Mouse (Mus musculus) lung, embryonic 15.5 days (tissue): ENCODE measurements around the gene Ak3. TPM values are rescaled to one million over a fixed set of nuclear protein-coding genes. Genes with fewer than 3 reads are reported as not detected.

Experiments used
- ATAC-seq: fragments of 200-750 bp; cut with Nextera tagmentation; 2 replicates; pipeline ENCODE4 v1.8.0; 2017; ENCODE audit warnings: moderate number of reproducible peaks, borderline replicate concordance; ENCODE audit not compliant: low FRiP score, low TSS enrichment; ENCODE audit errors: extremely low read depth
- H3K27ac ChIP-seq: fragments of 300-500 bp; sonication (generic); 2 replicates; pipeline ENCODE4 v1.5.1; 2015; ENCODE audit warnings: moderate library complexity, mild to moderate bottlenecking, inconsistent platforms
- H3K27me3 ChIP-seq: fragments of 300-500 bp; sonication (generic); 2 replicates; pipeline ENCODE4 v1.6.1; 2015; ENCODE audit warnings: inconsistent platforms
- H3K36me3 ChIP-seq: fragments of 300-500 bp; sonication (generic); 2 replicates; pipeline ENCODE4 v1.6.1; 2015; ENCODE audit warnings: inconsistent platforms
- H3K4me1 ChIP-seq: fragments of 300-500 bp; sonication (generic); 2 replicates; pipeline ENCODE4 v1.6.1; 2015; ENCODE audit warnings: inconsistent platforms
- H3K4me2 ChIP-seq: fragments of 300-500 bp; sonication (generic); 2 replicates; pipeline ENCODE4 v1.6.1; 2015; ENCODE audit warnings: inconsistent platforms, mild to moderate bottlenecking, moderate library complexity
- H3K4me3 ChIP-seq: fragments of 300-500 bp; sonication (generic); 2 replicates; pipeline ENCODE4 v1.5.1; 2015; ENCODE audit warnings: mild to moderate bottlenecking, inconsistent platforms
- H3K9ac ChIP-seq: fragments of 300-500 bp; sonication (generic); 2 replicates; pipeline ENCODE4 v1.6.1; 2015; ENCODE audit warnings: inconsistent platforms
- H3K9me3 ChIP-seq: fragments of 300-500 bp; sonication (generic); 2 replicates; pipeline ENCODE4 v1.6.1; 2016; ENCODE audit warnings: inconsistent platforms
- WGBS: fragments of 180-500 bp; shearing (Covaris S2); methylation state at CpG from one replicate; pipeline ENCODE4 v1.1.7; 2015; 5-methylcytosine and 5-hydroxymethylcytosine counted together
- polyA plus RNA-seq: library from polyadenylated mRNA; unstranded; fragments of >200 nt; fragmentation: Nextera tagmentation; extraction: Ambion mirVana; gene quantifications from 2 replicates; pipeline ENCODE4 v1.2.1, GENCODE M21; 2015

The Ak3 gene
- polyA plus RNA-seq, 1 experiment from 2014 or later = 80.3 TPM

GRCm38 (mm10) chr19:28990194-28990589, 57.6 kb downstream of the Ak3 start, which contains the start of gene Cdc37l1:
Cdc37l1 (plus strand) TSS chr19:28990352.
- Histone ChIP-seq H3K4me2 (peak within 1 kb of the TSS; percentile 72), H3K27ac (peak within 1 kb of the TSS; percentile 75), H3K27me3 (no peaks in the 10 kb centered on the region), H3K36me3 (peaks cover 14% of the 10 kb centered on the region; the same call in 1 of the 2 replicates), H3K4me1 (peaks cover 14% of the 10 kb centered on the region; the same call in 1 of the 2 replicates), H3K4me3 (peak within 1 kb of the TSS; percentile 68), H3K9me3 (no peaks in the 10 kb centered on the region), H3K9ac (peak within 1 kb of the TSS; percentile 75)
- ATAC-seq = peak; percentile 99
- WGBS = under 1% methylated on average over 37 of the region's 37 CpGs

DNA sequence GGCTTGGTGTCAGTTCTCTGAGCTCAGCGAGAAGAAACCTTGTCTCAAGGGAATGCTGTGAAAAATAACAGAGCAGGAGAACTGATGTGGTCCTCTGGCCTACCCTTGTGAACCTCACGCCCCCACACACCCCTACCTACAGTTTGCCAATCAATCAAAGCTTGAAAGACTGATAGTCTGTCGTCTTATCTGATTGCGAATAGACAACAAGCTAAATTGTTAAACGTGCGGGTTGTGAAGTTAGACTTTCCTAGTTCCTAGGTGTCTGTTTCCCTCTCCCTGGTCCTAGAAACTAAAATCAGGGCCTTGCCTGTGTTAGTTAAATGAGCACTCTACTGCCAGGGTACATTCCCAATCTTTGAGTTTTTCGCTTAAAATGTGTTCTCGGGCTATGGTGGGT, 58.2 kb downstream of the Ak3 start:
- peaks cover 14% of the 10 kb centered on the region; the same call in 1 of the 2 replicates for H3K4me1 ChIP-seq
- H3K9ac ChIP-seq = peak overlapping the region; percentile 75
- no peak for ATAC-seq
- no peaks in the 10 kb centered on the region for H3K27me3 ChIP-seq
- H3K4me3 ChIP-seq = peak overlapping the region; percentile 68
- H3K9me3 ChIP-seq = no peaks in the 10 kb centered on the region
- no peak overlapping the region for H3K27ac ChIP-seq
- H3K4me2 ChIP-seq = peak overlapping the region; percentile 72
- H3K36me3 ChIP-seq = peaks cover 8% of the 10 kb centered on the region; the same call in 1 of the 2 replicates
- 36% methylated on average over 8 of the region's 8 CpGs for WGBS

DNA sequence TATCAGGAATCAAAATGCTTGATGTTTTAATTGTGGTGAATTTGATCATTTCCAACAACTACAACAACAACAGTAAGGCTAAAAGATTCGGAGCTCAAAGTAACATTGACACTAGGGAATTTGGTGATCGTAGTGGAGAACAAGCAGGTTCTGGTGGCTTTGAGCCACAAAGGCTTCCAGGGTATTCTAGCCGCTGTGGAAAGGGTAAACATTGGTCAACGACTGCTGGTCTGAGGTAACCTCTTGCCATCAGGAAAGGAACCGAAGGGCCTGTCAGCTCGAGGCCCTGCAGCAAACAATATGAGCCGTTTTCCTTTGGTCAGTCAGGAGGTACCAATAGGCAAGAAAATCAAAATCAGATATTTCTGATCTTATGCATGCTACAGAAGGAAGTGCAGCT, 65.1 kb downstream of the Ak3 start:
- no peak overlapping the region for H3K4me3 ChIP-seq

DNA sequence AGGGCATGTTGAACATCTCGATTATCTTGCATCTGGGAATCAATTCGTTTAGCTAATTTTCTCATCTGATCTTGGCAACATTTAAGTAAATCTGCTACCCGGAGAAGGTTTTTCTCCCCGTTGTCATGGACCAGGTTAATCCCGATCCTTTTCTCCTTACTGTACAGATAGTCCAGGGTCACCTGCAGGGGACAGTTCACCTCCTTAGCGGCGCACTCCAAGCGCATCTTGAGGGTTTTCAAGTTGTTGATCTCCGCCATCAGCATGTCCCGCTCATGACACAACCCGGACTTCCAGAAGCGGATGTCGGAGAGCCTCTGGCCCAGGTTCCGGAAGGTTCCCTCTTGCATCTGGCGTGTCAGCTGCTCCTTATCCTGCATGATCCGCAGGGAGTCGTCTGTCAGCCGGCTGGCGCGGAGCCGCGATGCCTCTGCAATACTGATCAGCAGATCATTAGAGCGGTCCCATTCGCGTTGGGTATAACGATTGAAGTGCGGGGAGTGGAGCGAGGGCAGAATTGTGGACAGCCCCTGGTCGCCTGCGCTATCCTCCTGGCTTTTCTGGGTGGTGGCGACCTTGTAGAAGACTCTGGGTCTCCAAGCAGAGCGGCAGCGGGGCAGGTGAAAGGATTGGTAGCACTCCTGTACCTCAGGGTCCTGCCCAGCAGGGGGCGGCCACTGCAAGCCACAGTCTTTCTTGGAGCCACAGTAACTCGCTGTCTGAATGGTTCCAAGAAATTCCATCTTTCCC, 72.7 kb downstream of the Ak3 start:
- Histone ChIP-seq H3K4me2 (peak overlapping the region; percentile 65), H3K9me3 (no peaks in the 10 kb centered on the region), H3K27me3 (0 out of 2 replicates have a peak, but pooled peaks cover 5% of the 10 kb centered on the region), H3K9ac (no peak overlapping the region), H3K36me3 (no peaks in the 10 kb centered on the region), H3K4me1 (no peaks in the 10 kb centered on the region), H3K27ac (no peak overlapping the region), H3K4me3 (peak overlapping the region; percentile 33)
- WGBS = 15% methylated on average over 35 of the region's 35 CpGs
- peak; percentile 67; the same call in 1 of the 2 replicates for ATAC-seq

More for the DNA sequence above, 65.1 kb downstream of the Ak3 start:
- no peak for ATAC-seq
- Histone ChIP-seq H3K9me3 (no peaks in the 10 kb centered on the region), H3K9ac (no peak overlapping the region), H3K27me3 (no peaks in the 10 kb centered on the region), H3K36me3 (no peaks in the 10 kb centered on the region), H3K4me2 (no peak overlapping the region), H3K27ac (no peak overlapping the region), H3K4me1 (no peaks in the 10 kb centered on the region)
- WGBS = 57% methylated on average over 7 of the region's 7 CpGs

Other genes with a start within 250 kb of the Ak3 start
- 4.4 and 5.1 TPM in 2 replicates for gene Slc1a1, start 212.9 kb downstream of the Ak3 start, polyA plus RNA-seq
- gene Plpp6, start 84.0 kb downstream of the Ak3 start, polyA plus RNA-seq = 7.0 TPM in 2 replicates
- 1.9 and 3.2 TPM in 2 replicates for gene 4430402I18Rik, start 80.2 kb downstream of the Ak3 start, polyA plus RNA-seq
- 32.9 and 36.0 TPM in 2 replicates for gene Cdc37l1, start 57.6 kb downstream of the Ak3 start, polyA plus RNA-seq
- gene Rcl1, start 53.4 kb upstream of the Ak3 start, polyA plus RNA-seq = 51.4 and 51.5 TPM in 2 replicates
- 7.7 and 8.3 TPM in 2 replicates for gene Jak2, start 203.9 kb upstream of the Ak3 start, polyA plus RNA-seq